Mouse (Mus musculus): ENCODE measurements at regions not wholly inside any gene's neighbourhood (a gene's known extent, or its start where the extent isn't known, plus 50 kb on each side); places are given as distances from the start of the nearest gene placed in this dataset.

GRCm38 (mm10) chr6:140304105-140304504, 119.7 kb upstream of the Plekha5 start:
- DNase-seq, result no peak
- intact Hi-C loops (cut with DNase I), result no loop called here

GRCm38 (mm10) chr6:140300470-140301145, 123.2 kb upstream of the Plekha5 start:
- peak; percentile 59 to 66 for DNase-seq
- intact Hi-C loops (cut with DNase I), result no loop called here

- intact Hi-C loops (cut with DNase I), result no loop called here
- peak; percentile 15 to 27 for DNase-seq
Observed at GRCm38 (mm10) chr6:140299653-140300052, 124.2 kb upstream of the Plekha5 start.

GRCm38 (mm10) chr6:140297969-140298554, 125.8 kb upstream of the Plekha5 start:
- peak; percentile 23 to 40 for DNase-seq
- intact Hi-C loops (cut with DNase I), result no loop called here

GRCm38 (mm10) chr6:140297561-140297960, 126.3 kb upstream of the Plekha5 start:
- intact Hi-C loops (cut with DNase I), result no loop called here
- DNase-seq, result no peak

GRCm38 (mm10) chr6:140290109-140290508, 133.7 kb upstream of the Plekha5 start:
- intact Hi-C loops (cut with DNase I), result no loop called here
- no peak for DNase-seq

GRCm38 (mm10) chr6:140288799-140289198, 135.1 kb upstream of the Plekha5 start:
- intact Hi-C loops (cut with DNase I), result no loop called here
- DNase-seq, result no peak

- peak in 1 of 2 experiments; percentile 34 for DNase-seq
- intact Hi-C loops (cut with DNase I), result no loop called here
Observed at GRCm38 (mm10) chr6:140282285-140282577, 141.6 kb upstream of the Plekha5 start.

- DNase-seq, result peak; percentile 27 to 41
- intact Hi-C loops (cut with DNase I), result no loop called here
Observed at GRCm38 (mm10) chr6:140281488-140282284, 142.2 kb upstream of the Plekha5 start.

GRCm38 (mm10) chr6:140280817-140281475, 142.9 kb upstream of the Plekha5 start:
- intact Hi-C loops (cut with DNase I), result no loop called here
- peak in 1 of 2 experiments; percentile 6 for DNase-seq

GRCm38 (mm10) chr6:140279736-140280370, 144.0 kb upstream of the Plekha5 start:
- no peak for DNase-seq
- intact Hi-C loops (cut with DNase I), result no loop called here

- DNase-seq, result no peak
- intact Hi-C loops (cut with DNase I), result no loop called here
Observed at GRCm38 (mm10) chr6:140278750-140279149, 145.1 kb upstream of the Plekha5 start.

GRCm38 (mm10) chr6:140270592-140270991, 153.3 kb upstream of the Plekha5 start:
- no peak for DNase-seq
- intact Hi-C loops (cut with DNase I), result no loop called here

- no peak for DNase-seq
- intact Hi-C loops (cut with DNase I), result no loop called here
Observed at GRCm38 (mm10) chr6:140268315-140269070, 155.4 kb upstream of the Plekha5 start.

GRCm38 (mm10) chr6:140263920-140264319, 159.9 kb upstream of the Plekha5 start:
- no peak for DNase-seq

GRCm38 (mm10) chr6:140261813-140262212, 162.0 kb upstream of the Plekha5 start:
- no peak for DNase-seq
- intact Hi-C loops (cut with DNase I), result no loop called here

More at GRCm38 (mm10) chr6:140263920-140264319, 159.9 kb upstream of the Plekha5 start:
- intact Hi-C loops (cut with DNase I), result no loop called here

- intact Hi-C loops (cut with DNase I), result no loop called here
- DNase-seq, result no peak
Observed at GRCm38 (mm10) chr6:140258761-140259160, 165.1 kb upstream of the Plekha5 start.

- intact Hi-C loops (cut with DNase I), result no loop called here
- DNase-seq, result no peak
Observed at GRCm38 (mm10) chr6:140258101-140258500, 165.8 kb upstream of the Plekha5 start.

- intact Hi-C loops (cut with DNase I), result no loop called here
Observed at GRCm38 (mm10) chr6:140251527-140251926, 172.3 kb upstream of the Plekha5 start.

More at GRCm38 (mm10) chr6:140251527-140251926, 172.3 kb upstream of the Plekha5 start:
- no peak for DNase-seq

Measured in heart, postnatal 10 days (tissue).